Mouse (Mus musculus) bone marrow macrophage, adult 2 months (primary cell): Measurements from ENCODE around the gene Plau. TPM values are rescaled to one million over a fixed set of nuclear protein-coding genes. Genes with fewer than 3 reads are reported as not detected.

Source experiments
- H3K27ac ChIP-seq: 2 replicates; pipeline ENCODE4 v1.5.1; 2012; ENCODE audit warnings: low read depth, low read length; ENCODE audit not compliant: insufficient read depth
- H3K4me1 ChIP-seq: 2 replicates; pipeline ENCODE4 v1.6.1; 2012; ENCODE audit warnings: low read length; ENCODE audit not compliant: control insufficient read depth, insufficient read depth
- H3K4me3 ChIP-seq: 2 replicates; pipeline ENCODE4 v1.5.1; 2012; ENCODE audit warnings: mild to moderate bottlenecking, low read length, moderate library complexity; ENCODE audit not compliant: insufficient read depth
- CTCF ChIP-seq: IDR thresholded peaks from 2 replicates; pipeline ENCODE4 v1.5.1; 2012; ENCODE audit warnings: low read depth, mild to moderate bottlenecking, low read length, moderate library complexity
- POLR2A ChIP-seq: IDR thresholded peaks from 2 replicates; pipeline ENCODE4 v1.6.1; 2012; ENCODE audit warnings: mild to moderate bottlenecking, low read depth, low read length, borderline replicate concordance
- polyA plus RNA-seq: library from polyadenylated mRNA; stranded (reverse); fragments of >200 nt; gene quantifications from 2 replicates; pipeline ENCODE4 v1.2.4, GENCODE M21; 2012; ENCODE audit not compliant: missing spikeins, insufficient read depth, insufficient read length

Plau gene
- polyA plus RNA-seq, 1 experiment, result 16.7 TPM

- peak within 1 kb of the TSS; percentile 88 for H3K4me3 ChIP-seq
- peak within 1 kb of the TSS; percentile 72 for H3K27ac ChIP-seq
- TF ChIP-seq POLR2A (no peak), CTCF (no peak)
- H3K4me1 ChIP-seq, result peaks cover 13% of the 10 kb centered on the region
These were observed 42.5 kb upstream of the Plau start, which contains the start of gene Camk2g for GRCm38 (mm10) chr14:20793758-20794531. TSS of gene Camk2g (minus strand) at chr14:20794088.

- peak overlapping the region; percentile 72 for H3K27ac ChIP-seq
- TF ChIP-seq POLR2A (no peak), CTCF (no peak)
- peak overlapping the region; percentile 84 for H3K4me3 ChIP-seq
- peaks cover 13% of the 10 kb centered on the region for H3K4me1 ChIP-seq
These were observed 41.9 kb upstream of the Plau start for GRCm38 (mm10) chr14:20794589-20794988.

GRCm38 (mm10) chr14:20795423-20796152 is 40.9 kb upstream of the Plau start:
- TF ChIP-seq CTCF (no peak), POLR2A (no peak)
- 0 out of 2 replicates have a peak overlapping the region, but pooled peaks have one; percentile 4 for H3K4me3 ChIP-seq
- peaks cover 13% of the 10 kb centered on the region for H3K4me1 ChIP-seq
- H3K27ac ChIP-seq, result peak overlapping the region; percentile 16; the same call in 1 of the 2 replicates

- TF ChIP-seq POLR2A, result no peak
- no peak for TF ChIP-seq CTCF
- Histone ChIP-seq H3K4me1 (peaks cover 13% of the 10 kb centered on the region), H3K27ac (no peak overlapping the region), H3K4me3 (no peak overlapping the region)
These were observed 40.3 kb upstream of the Plau start for GRCm38 (mm10) chr14:20796170-20796569.

GRCm38 (mm10) chr14:20796643-20797042 is 39.8 kb upstream of the Plau start:
- H3K4me1 ChIP-seq, result peaks cover 13% of the 10 kb centered on the region
- TF ChIP-seq CTCF (no peak), POLR2A (no peak)

GRCm38 (mm10) chr14:20798300-20798699 is 38.2 kb upstream of the Plau start:
- peaks cover 6% of the 10 kb centered on the region for H3K4me1 ChIP-seq
- no peak overlapping the region for H3K4me3 ChIP-seq
- H3K27ac ChIP-seq, result no peak overlapping the region
- TF ChIP-seq POLR2A (no peak), CTCF (no peak)

More at GRCm38 (mm10) chr14:20796643-20797042, 39.8 kb upstream of the Plau start:
- H3K4me3 ChIP-seq, result no peak overlapping the region
- H3K27ac ChIP-seq, result no peak overlapping the region

GRCm38 (mm10) chr14:20798761-20799160 is 37.7 kb upstream of the Plau start:
- TF ChIP-seq POLR2A (no peak), CTCF (peak; percentile 89)
- Histone ChIP-seq H3K4me1 (peaks cover 7% of the 10 kb centered on the region), H3K27ac (no peak overlapping the region), H3K4me3 (no peak overlapping the region)

- Histone ChIP-seq H3K4me3 (no peak overlapping the region), H3K27ac (no peak overlapping the region), H3K4me1 (peaks cover 33% of the 10 kb centered on the region)
- no peak for TF ChIP-seq CTCF
- TF ChIP-seq POLR2A, result no peak
These were observed 33.4 kb upstream of the Plau start for GRCm38 (mm10) chr14:20802926-20803605.

GRCm38 (mm10) chr14:20803606-20803938 is 32.9 kb upstream of the Plau start:
- H3K4me3 ChIP-seq, result no peak overlapping the region
- H3K27ac ChIP-seq, result no peak overlapping the region

More at GRCm38 (mm10) chr14:20803606-20803938, 32.9 kb upstream of the Plau start:
- peaks cover 35% of the 10 kb centered on the region for H3K4me1 ChIP-seq
- TF ChIP-seq POLR2A, result no peak
- TF ChIP-seq CTCF, result peak; percentile 97
